In genomic region chrX:96900636-96901035, GRCm38 (mm10) we compare ENCODE assay signal across 11 mouse cellular contexts.
DNase-seq lines count a peak whose midpoint lies in the region; ATAC-seq lines count a peak whose summit lies in the region.
"Had no signal": no experiment of that assay in that cellular context is flagged by ENCODE, and none has a peak within 500 bp of the region (broad histone marks: within the 10 kb centered on the region; RNA-seq: fewer than 3 reads in every experiment).

No protein-coding gene starts in this region.

- intact Hi-C loops in left cerebral cortex, postnatal 36 days (cut with DNase I) = loop anchor here (1.0 to 5.0 kb wide), 2 partner anchors 531 to 1717 kb away; no protein-coding TSS in a partner anchor

- no peak for ATAC-seq in CD4-positive, CD25-positive, alpha-beta regulatory T cell, adult 4 months
- ATAC-seq: forebrain, embryonic 16.5 days had no signal

- DNase-seq in CD4-positive, CD25-positive, alpha-beta regulatory T cell, adult 2 months (ENCODE audit: low read depth, low spot score) = peak; percentile 39
- DNase-seq in kidney, adult 9 months = peak; percentile 6
- no peak for DNase-seq in kidney, adult 11 months
- DNase-seq in MN1 (ENCODE audit: low spot score) = peak; percentile 11
- peak; percentile 14 for DNase-seq in forelimb bud, embryonic 11.5 days (ENCODE audit: low read depth, low spot score)
- no peak for DNase-seq in testis, postnatal 10 days (ENCODE audit: low spot score)
- no peak for DNase-seq in left cerebral cortex, postnatal 36 days (ENCODE audit: low spot score in 2 of 2)
- DNase-seq: cerebellum, postnatal 36 days; kidney, postnatal 4 days had no signal

Comparison
In these comparisons a context has a peak if more than half of its experiments do, and no peak if none do; other contexts are left out.
1. DNase-seq: peak in CD4-positive, CD25-positive, alpha-beta regulatory T cell, adult 2 months (single experiment), kidney, adult 9 months (single experiment), MN1 (single experiment) and forelimb bud, embryonic 11.5 days (single experiment); none in kidney, adult 11 months (single experiment), testis, postnatal 10 days (single experiment) and left cerebral cortex, postnatal 36 days (0 of 2).